Mouse (Mus musculus) forebrain, embryonic 16.5 days (tissue): Measurements from ENCODE around the gene Ica1l. TPM values are rescaled to one million over a fixed set of nuclear protein-coding genes. Genes with fewer than 3 reads are reported as not detected.
A peak's percentile ranks its signal among the peaks of the same experiment; 100 is the strongest.

Experiments used
- ATAC-seq: fragments of 200-750 bp; cut with Nextera tagmentation; 2 replicates; pipeline ENCODE4 v1.8.0; 2017; ENCODE audit warnings: mild to moderate bottlenecking, moderate library complexity
- H3K27ac ChIP-seq: fragments of 300-500 bp; sonication (generic); 2 replicates; pipeline ENCODE4 v1.5.1; 2014; ENCODE audit warnings: low read length, control low read depth
- H3K27me3 ChIP-seq: fragments of 300-500 bp; sonication (generic); replicated peaks from 2 replicates; pipeline ENCODE4 v1.6.1; 2014; ENCODE audit warnings: low read length; ENCODE audit not compliant: control insufficient read depth, insufficient read depth
- H3K36me3 ChIP-seq: fragments of 300-500 bp; sonication (generic); 2 replicates; pipeline ENCODE4 v1.6.1; 2014; ENCODE audit not compliant: control insufficient read depth, insufficient read depth
- H3K4me1 ChIP-seq: fragments of 300-500 bp; sonication (generic); replicated peaks from 2 replicates; pipeline ENCODE4 v1.6.1; 2014; ENCODE audit warnings: low read length; ENCODE audit not compliant: control insufficient read depth, insufficient read depth
- H3K4me2 ChIP-seq: fragments of 300-500 bp; sonication (generic); 2 replicates; pipeline ENCODE4 v1.6.1; 2014; ENCODE audit warnings: mild to moderate bottlenecking, low read length, control low read depth
- H3K4me3 ChIP-seq: fragments of 300-500 bp; sonication (generic); replicated peaks from 2 replicates; pipeline ENCODE4 v1.5.1; 2014; ENCODE audit warnings: mild to moderate bottlenecking, low read length, control low read depth
- H3K9ac ChIP-seq: fragments of 300-500 bp; sonication (generic); replicated peaks from 2 replicates; pipeline ENCODE4 v1.6.1; 2014; ENCODE audit warnings: low read depth, low read length, control low read depth
- H3K9me3 ChIP-seq: fragments of 300-500 bp; sonication (generic); 2 replicates; pipeline ENCODE4 v1.6.1; 2016; ENCODE audit warnings: low read length; ENCODE audit not compliant: control insufficient read depth
- WGBS: fragments of 180-500 bp; shearing (Covaris S2); extraction: QIAGEN DNeasy Blood & Tissue Kit; methylation state at CpG from one replicate; pipeline ENCODE4 v1.1.7; 2014; 5-methylcytosine and 5-hydroxymethylcytosine counted together
- polyA plus RNA-seq: library from polyadenylated mRNA; unstranded; fragments of >200 nt; fragmentation: Nextera tagmentation; extraction: Ambion mirVana; gene quantifications from 2 replicates; pipeline ENCODE4 v1.2.1, GENCODE M21; 2015

Ica1l gene
- polyA plus RNA-seq, 1 experiment from 2014 or later, result 31.4 TPM

DNA sequence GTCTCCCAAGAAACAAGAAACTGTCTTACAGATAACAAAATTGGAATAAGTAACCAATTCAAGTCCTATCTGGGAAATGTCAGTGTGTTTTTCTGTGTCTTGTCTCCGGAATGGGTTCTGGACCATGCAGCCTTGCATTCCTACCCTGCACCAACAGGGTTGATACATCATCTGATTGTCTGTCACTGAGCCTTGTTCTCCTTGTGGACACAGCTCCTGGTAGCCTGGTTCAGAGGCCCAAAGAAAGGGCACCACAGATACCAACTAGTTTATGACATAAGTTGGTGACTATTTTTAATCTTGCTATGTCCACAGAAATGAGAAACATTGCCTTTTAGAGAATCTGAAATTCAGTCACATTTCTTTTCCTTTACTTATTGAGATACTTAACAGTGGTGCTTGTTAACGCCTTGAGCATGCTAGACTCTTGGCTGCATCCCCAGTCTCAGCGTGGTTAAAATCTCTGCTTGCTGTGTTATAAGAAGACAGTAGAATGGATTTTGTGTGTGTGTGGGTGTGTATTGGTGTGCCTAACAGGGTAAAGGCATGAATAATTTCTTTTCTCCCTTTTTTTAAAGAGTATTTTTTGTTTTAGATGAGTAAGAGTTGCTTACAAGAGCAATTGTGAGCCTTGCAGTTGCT is 55.5 kb downstream of the Ica1l start:
- Histone ChIP-seq H3K9ac (no peak overlapping the region), H3K27me3 (no peaks in the 10 kb centered on the region), H3K4me1 (no peaks in the 10 kb centered on the region), H3K27ac (0 out of 2 replicates have a peak overlapping the region, but pooled peaks have one; percentile 17), H3K36me3 (0 out of 2 replicates have a peak, but pooled peaks cover 4% of the 10 kb centered on the region), H3K4me2 (no peak overlapping the region), H3K4me3 (no peak overlapping the region), H3K9me3 (no peaks in the 10 kb centered on the region)
- ATAC-seq, result no peak
- WGBS, result 75% methylated on average over 3 of the region's 3 CpGs

DNA sequence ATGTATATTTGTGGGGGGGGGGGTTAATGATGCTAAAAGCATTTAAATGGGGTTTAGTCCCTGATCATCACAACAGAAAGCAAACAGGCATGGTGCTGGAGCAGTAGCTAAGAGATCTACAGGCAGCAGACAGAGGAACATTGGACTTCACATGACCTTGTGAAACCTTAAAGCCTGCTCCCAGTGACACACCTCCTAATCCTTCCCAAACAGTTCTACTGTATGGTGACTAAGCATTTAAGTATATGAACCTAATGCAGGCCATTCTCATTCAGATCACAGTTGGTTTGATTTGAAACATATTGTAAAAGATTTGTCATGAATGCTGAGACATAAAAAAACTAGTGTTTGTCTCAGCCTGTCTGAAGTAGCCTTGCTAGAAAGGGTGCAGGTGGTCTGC is 56.4 kb downstream of the Ica1l start:
- H3K4me1 ChIP-seq, result no peaks in the 10 kb centered on the region
- H3K9me3 ChIP-seq, result no peaks in the 10 kb centered on the region
- H3K4me3 ChIP-seq, result no peak overlapping the region
- no peak overlapping the region for H3K4me2 ChIP-seq
- no peaks in the 10 kb centered on the region for H3K27me3 ChIP-seq
- H3K36me3 ChIP-seq, result peaks cover 9% of the 10 kb centered on the region
- H3K27ac ChIP-seq, result no peak overlapping the region
- ATAC-seq, result no peak
- no peak overlapping the region for H3K9ac ChIP-seq

- no peaks in the 10 kb centered on the region for H3K4me1 ChIP-seq
- peaks cover 15% of the 10 kb centered on the region for H3K36me3 ChIP-seq
- H3K27me3 ChIP-seq, result no peaks in the 10 kb centered on the region
- no peak overlapping the region for H3K9ac ChIP-seq
- H3K4me3 ChIP-seq, result no peak overlapping the region
- no peak for ATAC-seq
- no peaks in the 10 kb centered on the region for H3K9me3 ChIP-seq
- H3K27ac ChIP-seq, result no peak overlapping the region
- no peak overlapping the region for H3K4me2 ChIP-seq
- 92% methylated on average over 4 of the region's 4 CpGs for WGBS
Observed at GRCm38 (mm10) chr1:59967291-59967690, 75.7 kb downstream of the Ica1l start.

GRCm38 (mm10) chr1:59966171-59966785 is 76.7 kb downstream of the Ica1l start:
- Histone ChIP-seq H3K27me3 (no peaks in the 10 kb centered on the region), H3K36me3 (peaks cover 11% of the 10 kb centered on the region), H3K4me3 (no peak overlapping the region), H3K9ac (no peak overlapping the region), H3K4me2 (no peak overlapping the region), H3K27ac (no peak overlapping the region), H3K9me3 (no peaks in the 10 kb centered on the region), H3K4me1 (no peaks in the 10 kb centered on the region)
- ATAC-seq, result no peak
- whole genome bisulfite sequencing, result 85% methylated on average over 6 of the region's 6 CpGs

GRCm38 (mm10) chr1:59959941-59960340 is 83.0 kb downstream of the Ica1l start:
- no peaks in the 10 kb centered on the region for H3K9me3 ChIP-seq
- no peak overlapping the region for H3K4me2 ChIP-seq
- no peak overlapping the region for H3K9ac ChIP-seq
- ATAC-seq, result no peak
- no peak overlapping the region for H3K27ac ChIP-seq
- H3K4me3 ChIP-seq, result no peak overlapping the region
- peaks cover 4% of the 10 kb centered on the region for H3K36me3 ChIP-seq
- no peaks in the 10 kb centered on the region for H3K27me3 ChIP-seq
- WGBS, result 89% methylated on average over 1 of the region's 1 CpGs
- H3K4me1 ChIP-seq, result no peaks in the 10 kb centered on the region

DNA sequence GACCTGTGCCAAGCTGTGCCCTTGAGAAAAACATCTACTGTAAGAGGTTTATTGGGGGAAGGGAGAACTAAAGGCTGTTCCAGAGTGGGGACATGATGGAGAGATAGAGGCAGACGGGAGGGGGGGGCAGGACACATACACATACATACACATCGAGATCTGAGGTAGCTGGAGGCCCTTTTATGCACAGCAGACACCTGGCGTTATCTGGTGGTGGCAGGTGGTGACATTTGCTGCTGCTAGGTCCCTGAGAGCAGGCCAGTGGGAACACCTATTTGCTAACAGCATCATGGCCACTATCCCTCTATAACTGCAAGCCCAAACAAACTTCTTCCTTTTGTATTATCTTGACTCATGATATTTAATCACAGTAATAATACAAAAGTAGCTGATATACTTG is 85.8 kb downstream of the Ica1l start:
- H3K4me1 ChIP-seq, result no peaks in the 10 kb centered on the region
- H3K9ac ChIP-seq, result no peak overlapping the region
- no peak overlapping the region for H3K4me2 ChIP-seq
- H3K4me3 ChIP-seq, result no peak overlapping the region
- ATAC-seq, result no peak
- peaks cover 2% of the 10 kb centered on the region; the same call in 1 of the 2 replicates for H3K36me3 ChIP-seq
- H3K27me3 ChIP-seq, result no peaks in the 10 kb centered on the region
- no peaks in the 10 kb centered on the region for H3K9me3 ChIP-seq
- 73% methylated on average over 3 of the region's 3 CpGs for WGBS
- H3K27ac ChIP-seq, result no peak overlapping the region

GRCm38 (mm10) chr1:59947509-59947908 is 95.5 kb downstream of the Ica1l start:
- no peak for ATAC-seq
- no peak overlapping the region for H3K27ac ChIP-seq
- H3K9ac ChIP-seq, result no peak overlapping the region
- H3K4me3 ChIP-seq, result no peak overlapping the region
- H3K36me3 ChIP-seq, result peaks cover 7% of the 10 kb centered on the region; the same call in 1 of the 2 replicates
- H3K4me1 ChIP-seq, result 0 out of 2 replicates have a peak, but pooled peaks cover 2% of the 10 kb centered on the region
- H3K9me3 ChIP-seq, result no peaks in the 10 kb centered on the region
- no peak overlapping the region for H3K4me2 ChIP-seq
- 96% methylated on average over 4 of the region's 4 CpGs for WGBS
- no peaks in the 10 kb centered on the region for H3K27me3 ChIP-seq

DNA sequence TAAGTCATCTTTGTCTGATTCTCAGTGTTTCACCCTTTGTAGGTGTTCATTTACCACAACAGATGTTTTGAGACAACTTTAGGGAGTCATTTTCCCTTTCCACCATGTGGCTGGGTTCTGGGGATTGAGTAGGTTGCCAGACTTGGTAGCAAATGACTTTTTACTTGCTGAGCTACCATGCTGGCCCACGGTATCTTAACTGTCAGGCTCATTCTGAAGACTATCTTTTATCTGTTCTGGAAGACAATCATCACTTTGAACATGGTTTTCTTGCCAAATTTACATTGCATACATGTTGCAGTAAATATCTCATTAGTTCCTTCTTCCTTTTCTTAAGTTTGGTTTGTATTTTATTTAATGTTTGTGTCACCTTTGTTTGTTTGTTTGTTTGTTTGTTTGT is 97.0 kb downstream of the Ica1l start:
- Histone ChIP-seq H3K27me3 (no peaks in the 10 kb centered on the region), H3K4me2 (no peak overlapping the region), H3K36me3 (peaks cover 7% of the 10 kb centered on the region; the same call in 1 of the 2 replicates), H3K27ac (no peak overlapping the region), H3K4me1 (0 out of 2 replicates have a peak, but pooled peaks cover 2% of the 10 kb centered on the region), H3K9ac (no peak overlapping the region), H3K4me3 (no peak overlapping the region), H3K9me3 (no peaks in the 10 kb centered on the region)
- no peak for ATAC-seq
- 59% methylated on average over 1 of the region's 1 CpGs for WGBS

- Histone ChIP-seq H3K36me3 (no peaks in the 10 kb centered on the region), H3K9me3 (no peaks in the 10 kb centered on the region), H3K4me1 (0 out of 2 replicates have a peak, but pooled peaks cover 2% of the 10 kb centered on the region), H3K27me3 (no peaks in the 10 kb centered on the region), H3K4me3 (no peak overlapping the region), H3K9ac (no peak overlapping the region), H3K4me2 (no peak overlapping the region), H3K27ac (no peak overlapping the region)
- 57% methylated on average over 5 of the region's 5 CpGs for WGBS
- ATAC-seq, result no peak
Observed at GRCm38 (mm10) chr1:59943825-59944224, 99.2 kb downstream of the Ica1l start.
